Mouse (Mus musculus) embryonic facial prominence, embryonic 13.5 days (tissue): ENCODE results near the gene Pde4dip. TPM values are rescaled to one million over a fixed set of nuclear protein-coding genes. Genes with fewer than 3 reads are reported as not detected.

Experiments used
- ATAC-seq: fragments of 200-750 bp; cut with Nextera tagmentation; 2 replicates; pipeline ENCODE4 v1.8.0; 2017; ENCODE audit warnings: low read depth; ENCODE audit not compliant: insufficient number of reproducible peaks, insufficient read depth, low FRiP score, low TSS enrichment
- H3K27ac ChIP-seq: fragments of 300-500 bp; sonication (generic); 2 replicates; pipeline ENCODE4 v1.5.1; 2015; ENCODE audit warnings: moderate library complexity, mild to moderate bottlenecking, inconsistent platforms
- H3K27me3 ChIP-seq: fragments of 300-500 bp; sonication (generic); 2 replicates; pipeline ENCODE4 v1.6.1; 2015; ENCODE audit warnings: mild to moderate bottlenecking, inconsistent platforms
- H3K36me3 ChIP-seq: fragments of 300-500 bp; sonication (generic); 2 replicates; pipeline ENCODE4 v1.6.1; 2015; ENCODE audit warnings: mild to moderate bottlenecking, inconsistent platforms
- H3K4me1 ChIP-seq: fragments of 300-500 bp; sonication (generic); 2 replicates; pipeline ENCODE4 v1.6.1; 2015; ENCODE audit warnings: inconsistent platforms
- H3K4me2 ChIP-seq: fragments of 300-500 bp; sonication (generic); 2 replicates; pipeline ENCODE4 v1.6.1; 2015; ENCODE audit warnings: moderate library complexity, mild to moderate bottlenecking, inconsistent platforms
- H3K4me3 ChIP-seq: fragments of 300-500 bp; sonication (generic); 2 replicates; pipeline ENCODE4 v1.5.1; 2015; ENCODE audit warnings: mild to moderate bottlenecking, inconsistent platforms
- H3K9ac ChIP-seq: fragments of 300-500 bp; sonication (generic); 2 replicates; pipeline ENCODE4 v1.6.1; 2015; ENCODE audit warnings: mild to moderate bottlenecking, inconsistent platforms
- H3K9me3 ChIP-seq: fragments of 300-500 bp; sonication (generic); 2 replicates; pipeline ENCODE4 v1.6.1; 2016; ENCODE audit warnings: inconsistent platforms
- WGBS: fragments of 180-500 bp; shearing (Covaris S2); methylation state at CpG from one replicate; pipeline ENCODE4 v1.1.7; 2015; ENCODE audit warnings: mixed read lengths; 5-methylcytosine and 5-hydroxymethylcytosine counted together
- polyA plus RNA-seq: library from polyadenylated mRNA; unstranded; fragments of >200 nt; fragmentation: Nextera tagmentation; extraction: Ambion mirVana; gene quantifications from 2 replicates; pipeline ENCODE4 v1.2.1, GENCODE M21; 2015

Gene Pde4dip
- polyA plus RNA-seq, 1 experiment from 2014 or later, result 21.9 TPM

- WGBS, result 15% methylated on average over 3 of the region's 3 CpGs
- H3K9me3 ChIP-seq, result no peaks in the 10 kb centered on the region
- H3K9ac ChIP-seq, result no peak overlapping the region
- peaks cover 13% of the 10 kb centered on the region for H3K4me1 ChIP-seq
- H3K27ac ChIP-seq, result no peak overlapping the region
- ATAC-seq, result no peak
- H3K4me3 ChIP-seq, result no peak overlapping the region
- H3K27me3 ChIP-seq, result no peaks in the 10 kb centered on the region
- no peak overlapping the region for H3K4me2 ChIP-seq
- H3K36me3 ChIP-seq, result no peaks in the 10 kb centered on the region
These were observed 9.9 kb upstream of the Pde4dip start for GRCm38 (mm10) chr3:97898381-97898780.

GRCm38 (mm10) chr3:97894695-97895094 lies 6.2 kb upstream of the Pde4dip start:
- H3K4me3 ChIP-seq, result no peak overlapping the region
- 49% methylated on average over 6 of the region's 6 CpGs for WGBS
- ATAC-seq, result no peak

GRCm38 (mm10) chr3:97890205-97890604 lies 1.7 kb upstream of the Pde4dip start:
- peaks cover 41% of the 10 kb centered on the region for H3K27me3 ChIP-seq
- H3K9ac ChIP-seq, result no peak overlapping the region
- H3K4me2 ChIP-seq, result no peak overlapping the region
- WGBS, result 79% methylated on average over 6 of the region's 6 CpGs
- H3K36me3 ChIP-seq, result no peaks in the 10 kb centered on the region
- no peak for ATAC-seq
- no peak overlapping the region for H3K27ac ChIP-seq
- H3K4me1 ChIP-seq, result peaks cover 8% of the 10 kb centered on the region
- H3K9me3 ChIP-seq, result no peaks in the 10 kb centered on the region
- H3K4me3 ChIP-seq, result no peak overlapping the region

More at GRCm38 (mm10) chr3:97894695-97895094, 6.2 kb upstream of the Pde4dip start:
- Histone ChIP-seq H3K27ac (no peak overlapping the region), H3K9ac (no peak overlapping the region), H3K36me3 (no peaks in the 10 kb centered on the region), H3K4me1 (no peaks in the 10 kb centered on the region), H3K4me2 (no peak overlapping the region), H3K9me3 (no peaks in the 10 kb centered on the region), H3K27me3 (peaks cover 20% of the 10 kb centered on the region)

- no peak overlapping the region; the same call in 1 of the 2 replicates for H3K9ac ChIP-seq
- H3K4me2 ChIP-seq, result peak overlapping the region; percentile 96; the same call in 1 of the 2 replicates
- no peak for ATAC-seq
- peaks cover 8% of the 10 kb centered on the region for H3K4me1 ChIP-seq
- H3K36me3 ChIP-seq, result no peaks in the 10 kb centered on the region
- no peak overlapping the region for H3K27ac ChIP-seq
- H3K27me3 ChIP-seq, result peaks cover 41% of the 10 kb centered on the region
- H3K4me3 ChIP-seq, result peak overlapping the region; percentile 52; the same call in 1 of the 2 replicates
- no peaks in the 10 kb centered on the region for H3K9me3 ChIP-seq
- WGBS, result 61% methylated on average over 5 of the region's 5 CpGs
These were observed 731 bp downstream of the Pde4dip start for GRCm38 (mm10) chr3:97887785-97888167.

- Histone ChIP-seq H3K27me3 (0 out of 2 replicates have a peak, but pooled peaks cover 4% of the 10 kb centered on the region), H3K9me3 (no peaks in the 10 kb centered on the region), H3K27ac (no peak overlapping the region), H3K4me2 (no peak overlapping the region), H3K4me1 (no peaks in the 10 kb centered on the region; the same call in 1 of the 2 replicates), H3K9ac (no peak overlapping the region), H3K4me3 (no peak overlapping the region), H3K36me3 (no peaks in the 10 kb centered on the region)
- ATAC-seq, result no peak
- WGBS, result 90% methylated on average over 5 of the region's 5 CpGs
These were observed 6.9 kb downstream of the Pde4dip start for GRCm38 (mm10) chr3:97881576-97881975.

- Histone ChIP-seq H3K27me3 (0 out of 2 replicates have a peak, but pooled peaks cover 4% of the 10 kb centered on the region), H3K4me3 (no peak overlapping the region), H3K9me3 (no peaks in the 10 kb centered on the region), H3K27ac (no peak overlapping the region), H3K4me2 (no peak overlapping the region), H3K4me1 (peaks cover 4% of the 10 kb centered on the region; the same call in 1 of the 2 replicates), H3K36me3 (no peaks in the 10 kb centered on the region), H3K9ac (no peak overlapping the region)
- ATAC-seq, result no peak
- WGBS, result 17% methylated on average over 5 of the region's 5 CpGs
These were observed 9.3 kb downstream of the Pde4dip start for GRCm38 (mm10) chr3:97879222-97879621.

- peaks cover 4% of the 10 kb centered on the region; the same call in 1 of the 2 replicates for H3K4me1 ChIP-seq
- 0 out of 2 replicates have a peak, but pooled peaks cover 4% of the 10 kb centered on the region for H3K27me3 ChIP-seq
- no peak for ATAC-seq
- no peak overlapping the region for H3K27ac ChIP-seq
- H3K9me3 ChIP-seq, result no peaks in the 10 kb centered on the region
- no peak overlapping the region for H3K4me2 ChIP-seq
- H3K9ac ChIP-seq, result 0 out of 2 replicates have a peak overlapping the region, but pooled peaks have one; percentile 11
- H3K36me3 ChIP-seq, result no peaks in the 10 kb centered on the region
- H3K4me3 ChIP-seq, result no peak overlapping the region
- WGBS, result 13% methylated on average over 8 of the region's 8 CpGs
These were observed 12.2 kb downstream of the Pde4dip start for GRCm38 (mm10) chr3:97876259-97876658.

- 24% methylated on average over 5 of the region's 5 CpGs for WGBS
- Histone ChIP-seq H3K4me1 (peaks cover 4% of the 10 kb centered on the region; the same call in 1 of the 2 replicates), H3K9me3 (no peaks in the 10 kb centered on the region), H3K4me2 (no peak overlapping the region), H3K9ac (no peak overlapping the region), H3K4me3 (no peak overlapping the region), H3K27ac (no peak overlapping the region), H3K27me3 (0 out of 2 replicates have a peak, but pooled peaks cover 4% of the 10 kb centered on the region), H3K36me3 (no peaks in the 10 kb centered on the region)
- no peak for ATAC-seq
These were observed 13.7 kb downstream of the Pde4dip start for GRCm38 (mm10) chr3:97874777-97875176.

- H3K36me3 ChIP-seq, result no peaks in the 10 kb centered on the region
- peaks cover 14% of the 10 kb centered on the region for H3K4me1 ChIP-seq
- H3K4me2 ChIP-seq, result no peak overlapping the region
- WGBS, result 53% methylated on average over 4 of the region's 4 CpGs
- no peak overlapping the region for H3K9ac ChIP-seq
- H3K4me3 ChIP-seq, result no peak overlapping the region
- no peak for ATAC-seq
- H3K27me3 ChIP-seq, result peaks cover 32% of the 10 kb centered on the region
- no peaks in the 10 kb centered on the region for H3K9me3 ChIP-seq
- H3K27ac ChIP-seq, result no peak overlapping the region
These were observed 18.8 kb downstream of the Pde4dip start for GRCm38 (mm10) chr3:97869730-97870129.

- no peaks in the 10 kb centered on the region for H3K9me3 ChIP-seq
- no peak for ATAC-seq
- H3K4me2 ChIP-seq, result no peak overlapping the region; the same call in 1 of the 2 replicates
- peaks cover 32% of the 10 kb centered on the region for H3K27me3 ChIP-seq
- H3K4me1 ChIP-seq, result peaks cover 14% of the 10 kb centered on the region
- H3K27ac ChIP-seq, result no peak overlapping the region
- H3K4me3 ChIP-seq, result no peak overlapping the region
- WGBS, result 50% methylated on average over 5 of the region's 5 CpGs
- no peak overlapping the region for H3K9ac ChIP-seq
- no peaks in the 10 kb centered on the region for H3K36me3 ChIP-seq
These were observed 19.8 kb downstream of the Pde4dip start for GRCm38 (mm10) chr3:97868733-97869132.

- Histone ChIP-seq H3K4me2 (peak overlapping the region; percentile 99), H3K4me3 (peak overlapping the region; percentile 55), H3K9ac (peak overlapping the region; percentile 72), H3K4me1 (peaks cover 14% of the 10 kb centered on the region), H3K27me3 (peaks cover 32% of the 10 kb centered on the region), H3K27ac (no peak overlapping the region), H3K9me3 (no peaks in the 10 kb centered on the region), H3K36me3 (no peaks in the 10 kb centered on the region)
- 3% methylated on average over 42 of the region's 42 CpGs for WGBS
- ATAC-seq, result no peak; the same call in 1 of the 2 replicates
These were observed 20.4 kb downstream of the Pde4dip start for GRCm38 (mm10) chr3:97868024-97868689.
